Mouse (Mus musculus) midbrain, embryonic 11.5 days (tissue): ENCODE measurements at regions not wholly inside any gene's neighbourhood (a gene's known extent, or its start where the extent isn't known, plus 50 kb on each side); places are given as distances from the start of the nearest gene placed in this dataset.

Experiments
- ATAC-seq: fragments of 200-750 bp; cut with Nextera tagmentation; 2 replicates; pipeline ENCODE4 v1.8.0; 2017; ENCODE audit warnings: moderate TSS enrichment, moderate library complexity; ENCODE audit not compliant: low FRiP score
- DNase-seq: peaks from one replicate; pipeline ENCODE4 v3.0.0; 2015; ENCODE audit warnings: low spot score; ENCODE audit errors: missing footprints
- H3K27ac ChIP-seq: fragments of 300-500 bp; sonication (generic); 2 replicates; pipeline ENCODE4 v1.5.1; 2014; ENCODE audit warnings: low read depth, low read length
- H3K27me3 ChIP-seq: fragments of 300-500 bp; sonication (generic); 2 replicates; pipeline ENCODE4 v1.6.1; 2014; ENCODE audit warnings: mild to moderate bottlenecking, low read length, moderate library complexity, mixed read lengths; ENCODE audit not compliant: control insufficient read depth, insufficient read depth
- H3K36me3 ChIP-seq: fragments of 300-500 bp; sonication (generic); 2 replicates; pipeline ENCODE4 v1.6.1; 2014; ENCODE audit warnings: mild to moderate bottlenecking, low read length, moderate library complexity, mixed read lengths; ENCODE audit not compliant: control insufficient read depth, insufficient read depth
- H3K4me1 ChIP-seq: fragments of 300-500 bp; sonication (generic); 2 replicates; pipeline ENCODE4 v1.6.1; 2014; ENCODE audit warnings: low read length; ENCODE audit not compliant: control insufficient read depth, insufficient read depth
- H3K4me2 ChIP-seq: fragments of 300-500 bp; sonication (generic); 2 replicates; pipeline ENCODE4 v1.6.1; 2014; ENCODE audit warnings: mild to moderate bottlenecking, moderate library complexity
- H3K4me3 ChIP-seq: fragments of 300-500 bp; sonication (generic); 2 replicates; pipeline ENCODE4 v1.5.1; 2014; ENCODE audit warnings: low read depth, low read length
- H3K9ac ChIP-seq: fragments of 300-500 bp; sonication (generic); 2 replicates; pipeline ENCODE4 v1.6.1; 2014; ENCODE audit warnings: low read length
- H3K9me3 ChIP-seq: fragments of 300-500 bp; sonication (generic); 2 replicates; pipeline ENCODE4 v1.6.1; 2016; ENCODE audit warnings: low read length; ENCODE audit not compliant: control insufficient read depth
- WGBS: fragments of 180-500 bp; shearing (Covaris S2); extraction: QIAGEN DNeasy Blood & Tissue Kit; methylation state at CpG from one replicate; pipeline ENCODE4 v1.1.7; 2014; 5-methylcytosine and 5-hydroxymethylcytosine counted together

DNA sequence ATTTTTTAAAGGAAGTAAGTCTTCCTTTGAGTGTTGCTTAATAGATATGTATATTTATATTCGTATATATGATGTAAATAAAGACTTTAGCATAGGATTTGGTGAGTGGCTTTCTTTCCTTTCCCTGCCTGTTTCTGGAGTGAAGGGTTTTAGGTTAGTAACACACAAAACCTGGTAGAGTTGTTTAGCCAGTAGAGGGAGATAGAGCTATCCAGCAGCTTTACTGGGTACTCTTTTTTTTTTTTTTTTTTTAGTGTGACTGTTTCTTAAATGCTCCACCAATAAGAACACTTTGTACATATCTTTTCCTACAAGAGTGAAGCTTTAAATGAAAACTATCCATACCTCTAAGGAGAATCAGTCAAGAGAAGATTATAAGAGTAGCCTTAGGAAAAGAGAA, 333.3 kb downstream of the Fbxo8 start:
- 29% methylated on average over 1 of the region's 1 CpGs for WGBS
- DNase-seq = no peak

DNA sequence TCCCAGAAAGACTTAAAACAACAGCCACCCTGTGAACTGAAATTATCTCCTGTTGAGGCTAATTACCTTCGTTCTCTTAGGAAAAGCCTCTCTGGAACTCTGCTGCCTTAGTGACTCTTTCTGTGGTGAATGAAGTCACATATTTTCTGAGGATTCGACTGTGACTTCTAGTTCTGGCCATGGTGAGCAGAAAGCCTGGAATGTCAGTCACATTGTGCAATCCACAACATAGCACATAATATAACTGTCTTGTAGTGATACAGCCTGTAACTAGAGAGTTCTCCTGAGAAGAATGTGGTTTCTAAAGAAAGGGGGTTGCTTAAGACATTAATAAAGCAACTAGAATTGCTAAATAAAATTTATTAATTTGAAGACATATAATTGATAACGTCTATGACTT, 342.7 kb downstream of the Fbxo8 start:
- H3K9ac ChIP-seq = no peak overlapping the region
- no peak overlapping the region for H3K27ac ChIP-seq
- no peaks in the 10 kb centered on the region for H3K36me3 ChIP-seq
- H3K4me3 ChIP-seq = no peak overlapping the region
- ATAC-seq (no peak), DNase-seq (no peak)
- no peak overlapping the region for H3K4me2 ChIP-seq
- 73% methylated on average over 3 of the region's 3 CpGs for WGBS
- H3K27me3 ChIP-seq = no peaks in the 10 kb centered on the region
- H3K9me3 ChIP-seq = no peaks in the 10 kb centered on the region
- H3K4me1 ChIP-seq = no peaks in the 10 kb centered on the region

More for the DNA sequence above, 333.3 kb downstream of the Fbxo8 start:
- no peak for ATAC-seq
- Histone ChIP-seq H3K9me3 (no peaks in the 10 kb centered on the region), H3K4me2 (no peak overlapping the region), H3K9ac (no peak overlapping the region), H3K4me1 (no peaks in the 10 kb centered on the region), H3K27ac (no peak overlapping the region), H3K4me3 (no peak overlapping the region), H3K36me3 (no peaks in the 10 kb centered on the region), H3K27me3 (no peaks in the 10 kb centered on the region)

DNA sequence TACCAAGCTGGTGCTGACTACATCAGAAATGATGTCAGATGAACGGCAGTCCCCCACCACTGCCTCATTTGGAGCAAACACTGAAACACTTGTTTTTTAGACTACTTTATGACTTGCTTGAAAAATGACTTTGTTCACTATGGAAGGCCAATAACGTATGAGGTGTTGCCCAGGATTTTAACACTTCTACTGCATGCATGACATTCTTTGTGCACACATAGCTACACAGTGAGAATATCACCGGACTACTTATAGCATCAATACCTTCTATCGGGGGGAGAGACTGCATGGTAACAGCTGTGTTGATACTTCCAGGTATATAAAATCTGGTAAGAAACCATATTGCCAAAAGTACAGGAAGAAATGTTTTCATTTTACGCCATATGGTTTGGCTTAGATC, 364.5 kb downstream of the Fbxo8 start:
- Histone ChIP-seq H3K27me3 (no peaks in the 10 kb centered on the region), H3K4me1 (no peaks in the 10 kb centered on the region), H3K9me3 (no peaks in the 10 kb centered on the region), H3K9ac (no peak overlapping the region), H3K4me2 (no peak overlapping the region), H3K27ac (no peak overlapping the region), H3K36me3 (no peaks in the 10 kb centered on the region), H3K4me3 (no peak overlapping the region)
- no peak for DNase-seq
- WGBS = 89% methylated on average over 5 of the region's 5 CpGs
- no peak for ATAC-seq

DNA sequence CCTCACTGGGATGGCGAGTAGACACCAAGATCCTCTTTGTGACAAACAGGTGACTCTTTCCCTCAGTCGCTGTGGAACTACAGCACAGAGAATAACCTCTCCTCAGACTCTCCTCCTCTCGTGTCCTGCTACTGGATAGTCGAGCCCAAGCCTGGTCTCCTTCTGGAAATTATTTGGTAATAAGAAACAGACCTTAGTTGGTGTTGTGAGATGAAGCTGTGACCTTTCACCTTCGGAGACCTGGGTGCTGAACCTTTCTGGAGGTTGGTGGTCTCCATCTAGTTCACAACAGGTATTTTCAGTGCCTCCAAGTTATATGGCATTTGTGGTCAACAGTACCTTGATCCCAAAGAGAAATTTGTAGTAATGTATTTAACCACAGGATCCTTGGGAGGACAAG, 365.1 kb downstream of the Fbxo8 start:
- no peak overlapping the region for H3K4me3 ChIP-seq
- H3K4me2 ChIP-seq = no peak overlapping the region
- no peaks in the 10 kb centered on the region for H3K27me3 ChIP-seq
- no peak overlapping the region for H3K9ac ChIP-seq
- no peaks in the 10 kb centered on the region for H3K9me3 ChIP-seq
- no peak overlapping the region for H3K27ac ChIP-seq
- 76% methylated on average over 5 of the region's 5 CpGs for WGBS
- no peaks in the 10 kb centered on the region for H3K36me3 ChIP-seq
- no peaks in the 10 kb centered on the region for H3K4me1 ChIP-seq
- DNase-seq = no peak
- no peak for ATAC-seq

DNA sequence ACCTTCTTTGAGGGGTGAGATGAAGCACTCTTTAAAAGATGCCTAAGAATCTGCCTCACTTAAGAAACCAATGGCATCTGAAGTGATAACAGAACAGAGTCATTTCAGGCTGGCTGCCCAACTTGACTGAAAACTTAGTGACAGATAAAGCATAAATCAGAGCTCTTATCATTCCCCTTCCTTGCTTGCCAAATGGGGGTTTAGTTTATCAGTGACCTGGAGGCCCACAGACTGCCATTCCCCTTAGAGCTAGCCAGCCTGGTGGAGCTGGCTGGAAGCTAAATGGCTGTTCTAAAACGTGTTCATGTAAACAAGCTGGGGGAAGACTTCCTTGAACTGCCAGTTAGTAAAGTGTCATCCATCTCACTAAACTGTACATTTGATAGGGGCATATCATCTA, 373.8 kb downstream of the Fbxo8 start:
- DNase-seq = no peak
- H3K4me3 ChIP-seq = no peak overlapping the region
- H3K27ac ChIP-seq = no peak overlapping the region
- no peaks in the 10 kb centered on the region for H3K36me3 ChIP-seq
- ATAC-seq = no peak
- H3K9me3 ChIP-seq = no peaks in the 10 kb centered on the region
- H3K4me2 ChIP-seq = no peak overlapping the region
- H3K27me3 ChIP-seq = no peaks in the 10 kb centered on the region
- no peak overlapping the region for H3K9ac ChIP-seq
- 38% methylated on average over 1 of the region's 1 CpGs for WGBS
- no peaks in the 10 kb centered on the region for H3K4me1 ChIP-seq

DNA sequence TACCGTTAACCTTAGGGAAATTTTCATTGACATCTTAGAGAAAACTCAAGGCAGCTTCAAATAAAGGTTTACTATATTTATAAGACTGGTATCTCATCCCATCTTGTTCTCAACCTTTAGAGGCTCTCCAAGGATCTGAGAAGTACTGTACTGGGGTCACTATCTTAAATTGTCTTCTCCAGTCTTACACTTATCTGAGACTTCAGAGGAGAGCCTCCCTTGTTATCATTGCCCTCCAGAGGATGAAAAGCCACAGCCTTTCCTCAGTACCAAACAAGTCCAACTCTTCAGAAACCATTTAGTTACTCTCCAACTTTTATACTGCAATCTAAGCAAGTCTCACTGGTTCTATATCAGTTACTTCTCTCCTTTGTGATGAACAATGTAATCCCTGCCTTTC, 376.3 kb downstream of the Fbxo8 start:
- Histone ChIP-seq H3K4me3 (no peak overlapping the region), H3K27me3 (no peaks in the 10 kb centered on the region), H3K27ac (no peak overlapping the region), H3K4me2 (no peak overlapping the region), H3K4me1 (no peaks in the 10 kb centered on the region), H3K9ac (no peak overlapping the region), H3K9me3 (no peaks in the 10 kb centered on the region), H3K36me3 (no peaks in the 10 kb centered on the region)
- ATAC-seq (no peak), DNase-seq (no peak)
- 92% methylated on average over 1 of the region's 1 CpGs for WGBS

DNA sequence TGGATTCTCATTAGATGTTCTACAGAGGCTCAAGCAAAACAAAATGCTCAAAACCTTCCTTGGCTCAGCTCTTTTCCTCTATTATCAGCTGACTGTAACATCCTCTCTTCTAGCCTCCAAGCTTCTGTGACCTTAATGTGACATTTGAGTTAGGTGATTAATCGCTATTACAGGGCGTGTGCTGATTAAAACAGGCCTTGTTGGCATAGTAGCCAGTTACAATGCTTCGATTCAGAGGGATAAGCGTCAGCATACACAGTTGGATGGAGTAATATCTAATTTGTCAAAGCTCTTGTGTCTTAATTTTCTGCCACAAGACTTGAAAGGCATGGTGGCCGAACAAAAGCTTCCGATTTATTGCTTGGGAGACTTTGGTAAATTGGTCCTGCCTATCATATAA, 378.2 kb downstream of the Fbxo8 start:
- Histone ChIP-seq H3K9me3 (no peaks in the 10 kb centered on the region), H3K9ac (no peak overlapping the region), H3K36me3 (no peaks in the 10 kb centered on the region), H3K4me1 (no peaks in the 10 kb centered on the region), H3K4me3 (no peak overlapping the region), H3K27ac (no peak overlapping the region), H3K27me3 (no peaks in the 10 kb centered on the region), H3K4me2 (no peak overlapping the region)
- 75% methylated on average over 6 of the region's 6 CpGs for WGBS
- DNase-seq (no peak), ATAC-seq (no peak)

DNA sequence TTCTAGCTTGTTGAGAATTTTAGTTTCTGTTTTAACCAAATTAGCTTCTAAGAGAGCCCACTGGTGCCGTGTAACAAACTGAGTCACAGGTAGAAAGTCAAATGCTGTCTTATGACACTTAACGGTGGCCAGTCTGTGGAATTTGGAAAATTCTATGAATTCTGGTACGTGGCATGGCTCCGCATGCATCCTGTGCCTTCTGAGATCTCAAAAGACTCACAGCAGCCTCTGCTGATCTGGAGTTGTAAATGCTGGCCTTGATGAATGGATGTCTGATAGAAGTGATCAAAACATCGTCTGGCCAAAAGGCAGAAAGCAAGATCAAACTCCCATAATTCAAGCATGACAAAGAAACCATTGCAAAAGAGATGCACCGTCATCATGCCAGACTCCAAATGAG, 381.5 kb downstream of the Fbxo8 start:
- ATAC-seq = no peak
- H3K9ac ChIP-seq = no peak overlapping the region
- no peak overlapping the region for H3K27ac ChIP-seq
- no peak overlapping the region for H3K4me2 ChIP-seq
- H3K4me1 ChIP-seq = no peaks in the 10 kb centered on the region
- no peaks in the 10 kb centered on the region for H3K36me3 ChIP-seq
- no peak for DNase-seq
- 79% methylated on average over 6 of the region's 6 CpGs for WGBS
- no peak overlapping the region for H3K4me3 ChIP-seq
- H3K9me3 ChIP-seq = no peaks in the 10 kb centered on the region
- H3K27me3 ChIP-seq = no peaks in the 10 kb centered on the region

DNA sequence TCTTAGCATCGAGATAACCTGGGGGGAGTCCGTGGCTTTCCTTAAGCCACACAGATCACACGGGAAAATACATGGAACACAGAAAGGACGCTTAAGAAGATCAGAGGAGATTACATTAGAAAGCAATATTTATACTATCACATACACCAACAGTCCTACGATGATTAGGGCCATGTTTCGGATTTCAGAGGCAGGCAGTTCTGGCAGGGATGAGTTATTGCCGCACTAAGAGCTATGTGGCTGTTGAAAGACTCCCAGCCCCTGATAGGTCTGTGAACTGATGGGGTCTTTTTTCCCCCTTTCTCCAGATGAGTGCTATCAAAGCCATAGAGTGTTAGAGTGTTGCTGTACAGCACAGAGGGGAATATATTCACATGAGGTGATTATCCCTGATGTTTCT, 358.6 kb upstream of the Hand2 start:
- Histone ChIP-seq H3K36me3 (no peaks in the 10 kb centered on the region), H3K4me3 (no peak overlapping the region), H3K9me3 (no peaks in the 10 kb centered on the region), H3K4me1 (no peaks in the 10 kb centered on the region), H3K9ac (no peak overlapping the region), H3K4me2 (no peak overlapping the region), H3K27ac (no peak overlapping the region), H3K27me3 (no peaks in the 10 kb centered on the region)
- ATAC-seq (no peak), DNase-seq (no peak)
- WGBS = 90% methylated on average over 7 of the region's 7 CpGs

DNA sequence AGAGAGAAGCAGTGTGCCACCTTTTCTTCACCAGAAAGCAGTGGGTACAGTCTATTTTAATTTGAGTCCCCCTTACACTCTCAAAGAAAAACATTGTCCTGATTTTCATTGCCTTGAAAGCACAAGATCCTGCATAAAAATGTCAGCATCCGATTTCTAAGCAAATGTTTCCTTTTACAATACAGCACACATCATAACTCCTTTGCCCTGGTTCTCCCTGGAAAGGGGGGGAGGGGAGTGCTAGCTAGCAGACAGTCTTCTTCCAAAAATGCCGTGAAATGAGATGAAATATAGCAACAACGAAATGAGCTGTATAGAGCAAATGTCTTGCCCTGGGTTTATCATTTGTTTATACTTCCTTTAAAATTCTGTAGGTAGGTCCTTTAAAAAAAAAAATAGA, 350.5 kb upstream of the Hand2 start:
- WGBS = 74% methylated on average over 3 of the region's 3 CpGs
- H3K4me1 ChIP-seq = no peaks in the 10 kb centered on the region

More for the DNA sequence above, 350.5 kb upstream of the Hand2 start:
- H3K36me3 ChIP-seq = no peaks in the 10 kb centered on the region
- H3K27me3 ChIP-seq = no peaks in the 10 kb centered on the region
- H3K27ac ChIP-seq = no peak overlapping the region
- no peak overlapping the region for H3K9ac ChIP-seq
- H3K4me2 ChIP-seq = no peak overlapping the region
- no peaks in the 10 kb centered on the region for H3K9me3 ChIP-seq
- DNase-seq = no peak
- no peak for ATAC-seq
- no peak overlapping the region for H3K4me3 ChIP-seq
